Mouse (Mus musculus) cerebellum, postnatal 10 days (tissue): ENCODE measurements at regions not wholly inside any gene's neighbourhood (a gene's known extent, or its start where the extent isn't known, plus 50 kb on each side); places are given as distances from the start of the nearest gene placed in this dataset.

Source experiments
- DNase-seq, 2 experiments: peaks; one replicate each; pipeline ENCODE4 v3.0.0; 2021; ENCODE audit warnings: mixed read lengths in 2 of 2

DNA sequence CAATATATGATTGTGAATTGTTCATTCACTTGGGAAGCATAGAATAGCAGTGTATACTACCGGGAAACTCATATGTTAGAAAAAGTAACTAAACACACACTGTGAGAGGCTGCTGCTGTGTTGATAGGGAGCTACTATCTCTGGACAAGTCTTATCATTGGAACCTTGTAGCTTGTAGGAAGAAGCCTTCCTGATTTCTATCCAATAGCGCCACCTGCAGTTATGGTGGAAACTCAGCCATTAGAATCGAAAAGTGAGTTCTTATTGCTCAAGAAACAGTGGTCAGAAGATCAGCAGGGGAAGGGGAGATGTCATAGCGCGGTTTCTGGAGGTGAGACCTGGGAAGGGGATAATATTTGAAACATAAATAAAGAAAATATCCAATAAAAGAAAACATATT is 1245.1 kb upstream of the Cdh6 start:
- peak; percentile 35 to 46 for DNase-seq

DNA sequence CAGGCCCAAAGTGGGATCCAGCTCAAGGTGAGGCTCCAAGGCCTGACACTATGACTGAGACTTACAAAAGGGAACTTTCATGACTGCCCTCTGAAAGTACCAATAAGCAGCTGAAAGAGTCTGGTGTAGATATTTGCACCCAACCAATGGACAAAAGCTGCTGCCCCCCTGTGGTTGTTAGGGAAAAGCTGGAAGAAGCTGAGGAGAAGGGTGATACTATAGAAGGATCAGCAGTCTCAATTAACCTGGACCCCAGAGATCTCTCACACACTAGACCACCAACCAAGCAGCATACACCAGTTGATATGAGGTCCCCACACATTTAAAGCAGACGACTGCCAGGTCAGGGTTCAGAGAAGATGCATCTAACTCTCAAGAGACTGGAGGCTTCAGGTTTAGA is 1211.9 kb upstream of the Cdh6 start:
- DNase-seq: peak in 1 of 2 experiments; percentile 1

DNA sequence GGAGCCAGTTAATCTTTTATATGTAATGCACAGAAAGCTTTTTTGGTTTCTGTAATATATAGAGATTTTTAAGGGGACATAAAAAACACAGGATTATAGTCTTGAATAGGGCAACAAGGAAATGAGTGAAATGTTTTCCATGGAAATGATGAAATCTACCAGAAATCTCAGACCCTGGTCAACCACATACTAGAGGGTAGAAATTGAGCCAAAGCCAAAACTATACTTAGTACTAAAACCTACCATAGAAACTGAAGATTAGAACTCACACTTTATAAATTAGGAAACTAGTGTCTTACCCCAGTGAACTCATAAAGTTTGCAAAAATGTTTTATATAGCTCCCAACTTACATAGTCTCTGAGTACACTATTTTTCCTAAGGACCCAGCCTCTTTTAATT is 1204.9 kb upstream of the Cdh6 start:
- DNase-seq: no peak
